Mouse (Mus musculus) megakaryocyte, adult 5-6 weeks (primary cell): ENCODE results near the gene Rad51. TPM values are rescaled to one million over a fixed set of nuclear protein-coding genes. Genes with fewer than 3 reads are reported as not detected.

Experiments used
- ATAC-seq: 2 replicates; pipeline ENCODE4 v1.8.0; 2016; ENCODE audit warnings: mild to moderate bottlenecking, inconsistent platforms; ENCODE audit not compliant: poor library complexity, severe bottlenecking
- total RNA-seq, 2 experiments: library from RNA; stranded (forward) in 1 of 2; stranded (reverse) in 1 of 2; fragments of 153-499, 151-499 nt in 1 of 2; fragments of 221-1000, 200-1000 nt in 1 of 2; gene quantifications; 2 replicates each; pipeline versions ENCODE4 v1.2.3 to v1.2.4; 2015 to 2017

Rad51 gene
- total RNA-seq (2015) (20.7 and 22.1 TPM in 2 replicates), total RNA-seq (2017) (12.3 and 26.8 TPM in 2 replicates)

GRCm38 (mm10) chr2:119112438-119113112 is at the start of gene Rad51:
Gene Rad51, plus strand, starts transcription at chr2:119112793.
- ATAC-seq = peak; percentile 97

GRCm38 (mm10) chr2:119072397-119072796 is 40.2 kb upstream of the Rad51 start:
- ATAC-seq = no peak

GRCm38 (mm10) chr2:119086156-119086555 is 26.4 kb upstream of the Rad51 start:
- no peak for ATAC-seq

- no peak for ATAC-seq
These were observed 11.0 kb upstream of the Rad51 start for GRCm38 (mm10) chr2:119101552-119101951.

GRCm38 (mm10) chr2:119106583-119106982 is 6.0 kb upstream of the Rad51 start:
- no peak for ATAC-seq

- ATAC-seq = no peak
These were observed 4.0 kb upstream of the Rad51 start for GRCm38 (mm10) chr2:119108554-119108953.

GRCm38 (mm10) chr2:119111060-119111459 is 1.5 kb upstream of the Rad51 start:
- no peak for ATAC-seq

DNA sequence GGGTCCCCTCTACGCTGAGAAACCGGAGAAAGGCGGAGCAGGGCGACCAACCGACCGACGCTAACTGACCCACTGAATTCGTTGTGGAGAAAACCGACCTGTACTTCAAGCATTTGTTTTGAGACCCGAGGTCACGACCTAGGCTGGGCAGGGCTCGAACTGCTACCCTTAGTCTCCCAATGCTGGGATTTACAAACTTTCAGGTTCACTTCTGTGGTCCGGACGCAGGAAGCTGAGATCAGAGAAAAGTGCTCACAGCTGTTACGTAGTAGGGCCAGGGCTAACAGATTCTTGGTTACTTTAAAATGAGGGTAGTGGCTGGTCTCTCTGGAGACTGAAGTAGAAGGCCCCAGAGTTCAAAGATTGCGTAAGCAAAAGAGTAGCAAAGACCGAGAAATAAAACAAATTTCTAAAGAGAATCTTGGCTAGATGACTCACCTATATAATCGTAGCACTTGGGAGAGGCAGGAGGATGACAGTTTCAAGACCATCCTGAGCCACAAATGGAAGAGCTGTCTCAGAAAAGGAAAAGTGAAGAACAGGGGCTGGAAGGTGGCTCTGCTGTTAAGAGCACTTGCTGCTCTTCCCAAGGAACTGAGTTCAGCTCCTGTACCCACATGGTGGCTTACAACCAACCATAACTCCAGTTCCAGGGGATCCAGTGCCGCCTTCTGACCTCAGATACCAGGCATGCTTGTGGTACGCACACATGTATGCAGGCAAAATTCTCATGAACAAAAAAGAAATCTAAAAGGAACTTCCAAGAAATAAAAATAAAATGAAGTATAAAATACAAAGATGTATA is 730 bp downstream of the Rad51 start:
- no peak for ATAC-seq

GRCm38 (mm10) chr2:119136346-119136898 is 23.8 kb downstream of the Rad51 start:
- no peak for ATAC-seq

- ATAC-seq = no peak
These were observed 32.6 kb downstream of the Rad51 start for GRCm38 (mm10) chr2:119145199-119145598.

GRCm38 (mm10) chr2:119146435-119146834 is 33.8 kb downstream of the Rad51 start:
- no peak for ATAC-seq

GRCm38 (mm10) chr2:119147160-119147678 is 34.6 kb downstream of the Rad51 start:
- ATAC-seq = no peak

- no peak for ATAC-seq
These were observed 35.2 kb downstream of the Rad51 start for GRCm38 (mm10) chr2:119147775-119148174.

DNA sequence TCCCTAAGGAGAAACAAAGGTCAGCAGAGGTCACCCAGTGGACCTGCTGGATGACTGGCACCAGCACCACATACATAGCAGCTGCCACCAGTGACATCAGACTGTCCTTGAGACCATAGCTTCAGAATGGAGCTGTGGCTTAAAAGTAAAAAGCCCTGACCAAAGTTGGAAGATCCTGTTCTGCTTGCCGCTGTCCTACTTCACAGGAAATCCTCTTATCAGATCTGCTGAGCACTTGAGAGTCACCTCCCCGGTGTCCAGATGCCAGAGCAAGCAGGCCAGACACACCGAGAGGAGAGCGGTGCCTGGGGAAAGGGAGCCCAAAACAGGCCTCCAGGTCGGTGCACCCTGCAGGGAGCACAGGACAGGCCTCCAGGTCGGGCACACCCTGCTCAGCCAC is 39.7 kb downstream of the Rad51 start:
- no peak for ATAC-seq

GRCm38 (mm10) chr2:119154683-119155082 is 42.1 kb downstream of the Rad51 start:
- ATAC-seq = no peak

- no peak for ATAC-seq
These were observed 42.8 kb downstream of the Rad51 start for GRCm38 (mm10) chr2:119155388-119155787.

- ATAC-seq = peak; percentile 24
These were observed 43.6 kb downstream of the Rad51 start for GRCm38 (mm10) chr2:119156081-119156680.

DNA sequence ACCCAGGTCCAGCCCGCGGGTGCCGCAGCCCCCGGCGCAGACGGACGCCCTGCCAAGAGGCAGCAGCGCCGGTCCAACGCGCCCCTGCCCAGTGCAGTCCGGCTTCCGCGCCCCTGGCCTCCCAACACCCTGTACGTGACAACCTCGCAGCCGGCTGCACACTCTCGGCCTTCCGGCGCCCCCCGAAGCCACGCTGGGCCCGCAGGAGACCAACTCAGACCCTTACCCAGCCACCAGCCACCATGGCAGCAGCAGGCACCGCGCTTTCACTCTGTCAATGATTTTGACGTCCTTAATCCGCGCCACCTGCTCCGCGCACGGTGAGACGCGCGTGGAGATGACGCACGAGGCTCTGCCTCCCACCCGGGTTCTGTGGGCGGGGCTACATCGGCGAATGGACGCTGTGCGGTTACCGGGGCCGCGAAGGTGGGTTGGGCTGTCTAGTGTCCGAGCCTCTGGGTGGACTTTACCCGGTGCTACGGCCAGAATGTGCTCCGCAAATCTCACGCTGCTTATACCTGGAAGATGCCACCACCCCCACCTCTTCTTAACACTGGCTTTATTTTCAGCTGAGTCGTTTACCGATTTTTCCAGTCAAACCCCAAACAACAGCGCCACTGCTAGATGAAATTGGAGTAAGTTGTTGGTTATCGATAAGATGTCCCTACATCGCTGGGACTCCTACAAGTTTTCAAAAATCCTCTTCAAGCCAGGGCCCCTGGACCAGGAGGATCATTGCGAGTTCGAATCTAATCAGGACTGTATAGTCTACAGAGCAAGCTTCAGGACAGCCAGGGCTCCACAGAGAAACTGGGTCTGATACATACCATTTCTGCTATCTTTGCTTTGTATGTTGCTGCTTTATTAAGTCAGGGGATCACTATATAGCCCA is 44.3 kb downstream of the Rad51 start, which contains the start of gene Rmdn3:
TSS of gene Rmdn3 (minus strand) at position 354 of the 892 bp plus-strand sequence.
- peak; percentile 97 for ATAC-seq

DNA sequence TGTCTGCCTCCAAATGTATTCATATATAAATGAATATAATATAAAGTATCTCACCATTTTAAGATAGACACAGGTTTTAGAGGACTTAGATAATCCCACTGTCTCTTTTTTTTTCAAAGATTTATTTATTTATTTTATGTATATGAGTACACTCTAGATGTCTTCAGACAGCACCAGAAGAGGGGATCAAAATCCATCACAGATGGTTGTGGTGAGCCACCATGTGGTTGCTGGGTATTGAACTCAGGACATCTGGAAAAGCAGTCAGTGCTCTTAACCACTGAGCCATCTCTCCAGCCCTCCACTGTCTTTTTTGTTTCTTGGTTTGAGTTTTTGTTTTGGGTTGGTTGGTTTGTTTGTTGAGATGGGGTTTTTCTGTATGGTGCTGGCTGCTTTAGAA is 45.2 kb downstream of the Rad51 start:
- no peak for ATAC-seq

GRCm38 (mm10) chr2:119161247-119161646 is 48.7 kb downstream of the Rad51 start:
- no peak for ATAC-seq
